In the genomic region with DNA sequence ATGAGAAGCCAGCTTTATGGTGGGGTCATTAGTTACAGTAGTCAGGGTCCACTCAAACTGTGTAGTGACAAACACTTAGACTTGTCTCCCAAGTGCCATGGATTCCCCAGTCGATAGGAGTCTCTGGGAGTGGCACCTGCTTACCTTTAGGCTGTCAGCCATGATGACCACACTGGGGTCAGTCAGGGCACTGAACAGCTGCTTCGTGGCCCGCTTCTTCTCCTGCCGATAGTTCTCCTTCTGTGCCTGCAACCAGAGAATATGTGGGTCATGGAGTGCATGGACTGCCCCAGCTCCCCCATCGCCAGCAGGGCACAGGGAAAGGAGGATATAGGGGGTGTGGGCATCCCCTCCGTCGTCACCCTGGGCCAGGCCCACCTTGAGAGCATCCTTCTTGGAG, we compare ENCODE assay signal across 22 mouse cellular contexts. TPM values are rescaled to one million over a fixed set of nuclear protein-coding genes. Genes with fewer than 3 reads are reported as not detected.
"Had no signal": no experiment of that assay in that cellular context is flagged by ENCODE, and none has a peak within 500 bp of the region (broad histone marks: within the 10 kb centered on the region; RNA-seq: fewer than 3 reads in every experiment).

No protein-coding gene starts in this region.

- H3K9me3 ChIP-seq: neural tube, embryonic 12.5 days; neural tube, embryonic 13.5 days; neural tube, embryonic 15.5 days; stomach, embryonic 15.5 days had no signal

- H3K27ac ChIP-seq: neural tube, embryonic 12.5 days; neural tube, embryonic 13.5 days; neural tube, embryonic 15.5 days; stomach, embryonic 15.5 days had no signal

- H3K4me1 ChIP-seq: stomach, embryonic 15.5 days had no signal

- H3K4me2 ChIP-seq: neural tube, embryonic 12.5 days; neural tube, embryonic 13.5 days; neural tube, embryonic 15.5 days; stomach, embryonic 15.5 days had no signal

- H3K27me3 ChIP-seq: neural tube, embryonic 12.5 days; neural tube, embryonic 13.5 days; neural tube, embryonic 15.5 days; stomach, embryonic 15.5 days had no signal

- DNase-seq: retina, postnatal 1 day; right cerebral cortex, adult 18-20 months; right cerebral cortex, postnatal 14 days; right cerebral cortex, postnatal 25 days; right cerebral cortex, postnatal 4 days; spleen, adult 18-20 months; thymus, adult 18-20 months; thymus, adult 2 months; thymus, postnatal 14 days; thymus, postnatal 25 days; thymus, postnatal 36 days; thymus, postnatal 4 days had no signal

- H3K9ac ChIP-seq: neural tube, embryonic 12.5 days; neural tube, embryonic 13.5 days; neural tube, embryonic 15.5 days; stomach, embryonic 15.5 days had no signal

- H3K4me3 ChIP-seq: neural tube, embryonic 12.5 days; neural tube, embryonic 13.5 days; neural tube, embryonic 15.5 days; stomach, embryonic 15.5 days had no signal

RNA-seq across cellular contexts. Expression of gene Mrgprg, which starts 57.4 kb away (rescaled TPM):
- polyA plus RNA-seq: neural tube, embryonic 12.5 days; neural tube, embryonic 13.5 days; neural tube, embryonic 14.5 days; neural tube, embryonic 15.5 days; small intestine, adult 2 months; spleen, adult 2 months; stomach, embryonic 14.5 days; stomach, embryonic 15.5 days; stomach, embryonic 16.5 days; testis, adult 2 months had no signal
